ENCODE assay signal across 7 mouse cellular contexts in genomic region chr3:127554723-127555122, GRCm38 (mm10). TPM values are rescaled to one million over a fixed set of nuclear protein-coding genes. Genes with fewer than 3 reads are reported as not detected.
DNase-seq lines count a peak whose midpoint lies in the region; ATAC-seq and TF ChIP-seq lines count a peak whose summit lies in the region.

No protein-coding gene starts in this region.

- peak; percentile 81 for DNase-seq in lung, embryonic 14.5 days
- DNase-seq in lung, postnatal 36 days, result no peak
- peak; percentile 38 for DNase-seq in retina, postnatal 1 day
- no peak for DNase-seq in right cerebral cortex, postnatal 14 days
- DNase-seq in right cerebral cortex, adult 2 months (ENCODE audit: low spot score in 2 of 2), result no peak

- peaks cover 25% of the 10 kb centered on the region; the same call in 1 of the 2 replicates for H3K36me3 ChIP-seq in lung, embryonic 14.5 days (ENCODE audit: insufficient read depth)
- H3K36me3 ChIP-seq in embryonic facial prominence, embryonic 12.5 days, result peaks cover 9% of the 10 kb centered on the region; the same call in 1 of the 2 replicates
- H3K36me3 ChIP-seq in intestine, postnatal 0 days (ENCODE audit: control insufficient read depth, insufficient read depth), result no peaks in the 10 kb centered on the region

- H3K27ac ChIP-seq in lung, embryonic 14.5 days (ENCODE audit: low read depth), result no peak overlapping the region
- no peak overlapping the region for H3K27ac ChIP-seq in embryonic facial prominence, embryonic 12.5 days
- H3K27ac ChIP-seq in intestine, postnatal 0 days (ENCODE audit: low read depth, low read length), result no peak overlapping the region

- H3K9ac ChIP-seq in lung, embryonic 14.5 days, result peak overlapping the region; percentile 73; the same call in 1 of the 2 replicates
- no peak overlapping the region for H3K9ac ChIP-seq in embryonic facial prominence, embryonic 12.5 days
- H3K9ac ChIP-seq in intestine, postnatal 0 days (ENCODE audit: low read depth, low read length), result no peak overlapping the region

- H3K4me3 ChIP-seq in lung, embryonic 14.5 days (ENCODE audit: low read depth, low read length), result peak overlapping the region; percentile 80
- H3K4me3 ChIP-seq in embryonic facial prominence, embryonic 12.5 days, result peak overlapping the region; percentile 80
- no peak overlapping the region for H3K4me3 ChIP-seq in intestine, postnatal 0 days (ENCODE audit: low read depth, low read length)

- H3K4me2 ChIP-seq in lung, embryonic 14.5 days, result peak overlapping the region; percentile 57
- peak overlapping the region; percentile 69 for H3K4me2 ChIP-seq in embryonic facial prominence, embryonic 12.5 days (replicated peaks)
- peak overlapping the region; percentile 75; the same call in 1 of the 2 replicates for H3K4me2 ChIP-seq in intestine, postnatal 0 days (replicated peaks; ENCODE audit: low read depth)

- no peaks in the 10 kb centered on the region for H3K27me3 ChIP-seq in lung, embryonic 14.5 days (ENCODE audit: insufficient read depth, low read length)
- H3K27me3 ChIP-seq in embryonic facial prominence, embryonic 12.5 days, result no peaks in the 10 kb centered on the region
- H3K27me3 ChIP-seq in intestine, postnatal 0 days (replicated peaks; ENCODE audit: control insufficient read depth, insufficient read depth, low read length), result no peaks in the 10 kb centered on the region

- 34% methylated on average over 5 of the region's 5 CpGs for WGBS in lung, embryonic 14.5 days
- 60% methylated on average over 5 of the region's 5 CpGs for WGBS in embryonic facial prominence, embryonic 12.5 days
- 36% methylated on average over 5 of the region's 5 CpGs for WGBS in intestine, postnatal 0 days

- no peaks in the 10 kb centered on the region for H3K9me3 ChIP-seq in lung, embryonic 14.5 days (ENCODE audit: low read depth, low read length)
- no peaks in the 10 kb centered on the region for H3K9me3 ChIP-seq in embryonic facial prominence, embryonic 12.5 days
- no peaks in the 10 kb centered on the region for H3K9me3 ChIP-seq in intestine, postnatal 0 days (ENCODE audit: control insufficient read depth)

- H3K4me1 ChIP-seq in lung, embryonic 14.5 days (ENCODE audit: insufficient read depth), result no peaks in the 10 kb centered on the region
- H3K4me1 ChIP-seq in embryonic facial prominence, embryonic 12.5 days, result peaks cover 11% of the 10 kb centered on the region; the same call in 1 of the 2 replicates
- H3K4me1 ChIP-seq in intestine, postnatal 0 days (replicated peaks; ENCODE audit: control insufficient read depth, insufficient read depth, low read length), result no peaks in the 10 kb centered on the region

- TF ChIP-seq CTCF in lung, embryonic 14.5 days (IDR thresholded peaks at IDR 0.05; ENCODE audit: low read depth), result peak; percentile 37
- TF ChIP-seq CTCF in intestine, postnatal 0 days (IDR thresholded peaks at IDR 0.05; ENCODE audit: low read depth), result peak; percentile 53

- ATAC-seq in lung, embryonic 14.5 days (ENCODE audit: insufficient read depth), result no peak
- ATAC-seq in embryonic facial prominence, embryonic 12.5 days (ENCODE audit: insufficient number of reproducible peaks, insufficient read depth, low FRiP score, low TSS enrichment), result no peak
- no peak for ATAC-seq in intestine, postnatal 0 days

RNA-seq across cellular contexts. Expression of gene Zgrf1, which starts 1.4 kb away (rescaled TPM):
- polyA plus RNA-seq in lung, embryonic 14.5 days (2014; fragmentation: Nextera tagmentation; extraction: Ambion mirVana), result 12.3 and 14.0 TPM in 2 replicates
- 13.8 and 16.1 TPM in 2 replicates for polyA plus RNA-seq in embryonic facial prominence, embryonic 12.5 days (2016; fragmentation: Nextera tagmentation; extraction: Ambion mirVana)
- polyA plus RNA-seq in intestine, postnatal 0 days (2015; fragmentation: Nextera tagmentation; extraction: Ambion mirVana), result 1.1 TPM in 2 replicates

RNA-seq across cellular contexts. Expression of gene Larp7, which starts 1.6 kb away (rescaled TPM):
- 61.6 and 65.8 TPM in 2 replicates for polyA plus RNA-seq in lung, embryonic 14.5 days (2014; fragmentation: Nextera tagmentation; extraction: Ambion mirVana)
- polyA plus RNA-seq in embryonic facial prominence, embryonic 12.5 days (2016; fragmentation: Nextera tagmentation; extraction: Ambion mirVana), result 66.0 and 67.2 TPM in 2 replicates
- polyA plus RNA-seq in intestine, postnatal 0 days (2015; fragmentation: Nextera tagmentation; extraction: Ambion mirVana), result 23.6 and 26.2 TPM in 2 replicates

RNA-seq across cellular contexts. Expression of gene Ank2, which starts 55.6 kb away (rescaled TPM):
- polyA plus RNA-seq in lung, embryonic 14.5 days (2014; fragmentation: Nextera tagmentation; extraction: Ambion mirVana), result 15.9 and 19.6 TPM in 2 replicates
- 44.0 and 47.1 TPM in 2 replicates for polyA plus RNA-seq in embryonic facial prominence, embryonic 12.5 days (2016; fragmentation: Nextera tagmentation; extraction: Ambion mirVana)
- polyA plus RNA-seq in intestine, postnatal 0 days (2015; fragmentation: Nextera tagmentation; extraction: Ambion mirVana), result 9.0 and 12.4 TPM in 2 replicates

Comparison
In these comparisons a context has a peak if more than half of its experiments do, and no peak if none do; other contexts are left out.
1. DNase-seq: peak in lung, embryonic 14.5 days (single experiment) and retina, postnatal 1 day (single experiment); none in lung, postnatal 36 days (single experiment), right cerebral cortex, postnatal 14 days (single experiment) and right cerebral cortex, adult 2 months (0 of 2).
2. Peak in every context shown above with its lines, with median percentiles within 50 percentile points of each other: H3K4me2 ChIP-seq.